Mouse (Mus musculus) forebrain, embryonic 15.5 days (tissue): ENCODE measurements around the gene Actl11. TPM values are rescaled to one million over a fixed set of nuclear protein-coding genes. Genes with fewer than 3 reads are reported as not detected.

Experiments
- ATAC-seq: fragments of 200-750 bp; cut with Nextera tagmentation; replicated peaks from 2 replicates; pipeline ENCODE4 v1.8.0; 2017; ENCODE audit warnings: mild to moderate bottlenecking, moderate TSS enrichment, moderate library complexity
- H3K27ac ChIP-seq: fragments of 300-500 bp; sonication (generic); replicated peaks from 2 replicates; pipeline ENCODE4 v1.5.1; 2015; ENCODE audit warnings: mild to moderate bottlenecking, inconsistent platforms
- H3K27me3 ChIP-seq: fragments of 300-500 bp; sonication (generic); 2 replicates; pipeline ENCODE4 v1.6.1; 2015; ENCODE audit warnings: inconsistent platforms
- H3K36me3 ChIP-seq: fragments of 300-500 bp; sonication (generic); 2 replicates; pipeline ENCODE4 v1.6.1; 2015; ENCODE audit warnings: mild to moderate bottlenecking, inconsistent platforms
- H3K4me1 ChIP-seq: fragments of 300-500 bp; sonication (generic); 2 replicates; pipeline ENCODE4 v1.6.1; 2015; ENCODE audit warnings: inconsistent platforms
- H3K4me2 ChIP-seq: fragments of 300-500 bp; sonication (generic); replicated peaks from 2 replicates; pipeline ENCODE4 v1.6.1; 2015; ENCODE audit warnings: mild to moderate bottlenecking, inconsistent platforms
- H3K4me3 ChIP-seq: fragments of 300-500 bp; sonication (generic); 2 replicates; pipeline ENCODE4 v1.5.1; 2015; ENCODE audit warnings: mild to moderate bottlenecking, inconsistent platforms
- H3K9ac ChIP-seq: fragments of 300-500 bp; sonication (generic); replicated peaks from 2 replicates; pipeline ENCODE4 v1.6.1; 2015; ENCODE audit warnings: mild to moderate bottlenecking, inconsistent platforms
- H3K9me3 ChIP-seq: fragments of 300-500 bp; sonication (generic); 2 replicates; pipeline ENCODE4 v1.6.1; 2016; ENCODE audit warnings: inconsistent platforms
- WGBS: fragments of 180-500 bp; shearing (Covaris S2); methylation state at CpG from one replicate; pipeline ENCODE4 v1.1.7; 2015; ENCODE audit warnings: mixed read lengths; 5-methylcytosine and 5-hydroxymethylcytosine counted together
- polyA plus RNA-seq: library from polyadenylated mRNA; unstranded; fragments of >200 nt; fragmentation: Nextera tagmentation; extraction: Ambion mirVana; gene quantifications from 2 replicates; pipeline ENCODE4 v1.2.1, GENCODE M21; 2015

Actl11 gene
- polyA plus RNA-seq, 1 experiment from 2014 or later: not detected

- H3K4me3 ChIP-seq: no peak overlapping the region
- 96% methylated on average over 9 of the region's 9 CpGs for WGBS
- no peak overlapping the region for H3K9ac ChIP-seq
- no peak overlapping the region for H3K4me2 ChIP-seq
- H3K27me3 ChIP-seq: no peaks in the 10 kb centered on the region
- H3K36me3 ChIP-seq: no peaks in the 10 kb centered on the region
- H3K9me3 ChIP-seq: no peaks in the 10 kb centered on the region
- ATAC-seq: no peak
- H3K27ac ChIP-seq: no peak overlapping the region
- peaks cover 20% of the 10 kb centered on the region for H3K4me1 ChIP-seq
Measured at GRCm38 (mm10) chr9:107964681-107965080, 36.4 kb downstream of the Actl11 start.

DNA sequence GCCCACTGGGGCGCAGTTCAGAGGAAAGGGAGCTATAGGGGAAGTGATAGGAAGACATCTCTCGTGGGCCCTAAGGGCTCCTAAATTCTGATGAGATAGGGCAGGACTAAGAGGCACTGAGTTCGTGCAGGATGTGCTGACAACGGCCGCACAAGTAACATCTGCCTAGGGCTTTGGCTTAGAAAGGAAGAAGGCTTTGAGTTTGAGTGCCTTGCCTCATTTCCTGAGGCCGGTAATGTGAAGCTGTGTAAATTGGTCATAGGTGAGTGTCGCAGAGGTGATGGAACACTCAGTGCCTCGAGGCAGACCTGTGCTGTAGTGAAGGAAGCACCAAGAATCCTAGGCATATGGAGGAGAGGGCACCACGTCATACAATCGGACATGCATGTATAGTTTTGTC, 38.4 kb downstream of the Actl11 start:
- no peak overlapping the region for H3K9ac ChIP-seq

DNA sequence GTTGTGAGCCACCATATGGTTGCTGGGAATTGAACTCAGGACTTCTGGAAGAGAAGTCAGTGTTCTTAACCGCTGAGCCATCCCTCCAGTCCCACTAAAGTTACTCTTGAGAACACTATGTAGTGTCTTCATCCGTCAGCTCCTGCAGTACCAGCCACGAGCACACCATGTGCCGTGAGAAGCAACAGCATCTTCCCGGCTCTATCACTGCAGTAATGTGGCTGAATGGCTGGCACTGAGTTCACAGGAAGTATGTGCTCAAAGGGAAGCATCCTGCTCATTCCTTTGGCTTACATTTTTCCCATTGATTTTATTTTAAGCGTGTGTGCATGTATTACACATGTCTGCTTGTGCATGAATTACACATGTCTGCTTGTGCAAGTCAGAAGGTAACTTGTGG, 39.2 kb downstream of the Actl11 start:
- H3K9ac ChIP-seq: no peak overlapping the region
- no peaks in the 10 kb centered on the region for H3K27me3 ChIP-seq
- no peak overlapping the region for H3K4me3 ChIP-seq
- ATAC-seq: no peak
- H3K27ac ChIP-seq: no peak overlapping the region
- no peaks in the 10 kb centered on the region for H3K4me1 ChIP-seq
- H3K9me3 ChIP-seq: no peaks in the 10 kb centered on the region
- H3K4me2 ChIP-seq: no peak overlapping the region
- H3K36me3 ChIP-seq: no peaks in the 10 kb centered on the region
- WGBS: 88% methylated on average over 6 of the region's 6 CpGs

More for the DNA sequence above, 38.4 kb downstream of the Actl11 start:
- Histone ChIP-seq H3K36me3 (no peaks in the 10 kb centered on the region), H3K27ac (no peak overlapping the region), H3K9me3 (no peaks in the 10 kb centered on the region), H3K27me3 (no peaks in the 10 kb centered on the region), H3K4me2 (no peak overlapping the region), H3K4me3 (no peak overlapping the region), H3K4me1 (peaks cover 7% of the 10 kb centered on the region)
- 91% methylated on average over 10 of the region's 10 CpGs for WGBS
- ATAC-seq: no peak

GRCm38 (mm10) chr9:107968531-107968930, 40.3 kb downstream of the Actl11 start:
- Histone ChIP-seq H3K36me3 (no peaks in the 10 kb centered on the region), H3K27me3 (no peaks in the 10 kb centered on the region), H3K9me3 (no peaks in the 10 kb centered on the region), H3K9ac (no peak overlapping the region), H3K4me3 (no peak overlapping the region), H3K4me1 (no peaks in the 10 kb centered on the region), H3K27ac (no peak overlapping the region), H3K4me2 (no peak overlapping the region)
- 89% methylated on average over 7 of the region's 7 CpGs for WGBS
- no peak for ATAC-seq

- Histone ChIP-seq H3K4me2 (no peak overlapping the region), H3K27me3 (no peaks in the 10 kb centered on the region), H3K9ac (no peak overlapping the region), H3K27ac (no peak overlapping the region), H3K36me3 (no peaks in the 10 kb centered on the region), H3K4me1 (no peaks in the 10 kb centered on the region), H3K9me3 (no peaks in the 10 kb centered on the region), H3K4me3 (no peak overlapping the region)
- ATAC-seq: no peak
- WGBS: 91% methylated on average over 5 of the region's 5 CpGs
Measured at GRCm38 (mm10) chr9:107970311-107970710, 42.0 kb downstream of the Actl11 start.

DNA sequence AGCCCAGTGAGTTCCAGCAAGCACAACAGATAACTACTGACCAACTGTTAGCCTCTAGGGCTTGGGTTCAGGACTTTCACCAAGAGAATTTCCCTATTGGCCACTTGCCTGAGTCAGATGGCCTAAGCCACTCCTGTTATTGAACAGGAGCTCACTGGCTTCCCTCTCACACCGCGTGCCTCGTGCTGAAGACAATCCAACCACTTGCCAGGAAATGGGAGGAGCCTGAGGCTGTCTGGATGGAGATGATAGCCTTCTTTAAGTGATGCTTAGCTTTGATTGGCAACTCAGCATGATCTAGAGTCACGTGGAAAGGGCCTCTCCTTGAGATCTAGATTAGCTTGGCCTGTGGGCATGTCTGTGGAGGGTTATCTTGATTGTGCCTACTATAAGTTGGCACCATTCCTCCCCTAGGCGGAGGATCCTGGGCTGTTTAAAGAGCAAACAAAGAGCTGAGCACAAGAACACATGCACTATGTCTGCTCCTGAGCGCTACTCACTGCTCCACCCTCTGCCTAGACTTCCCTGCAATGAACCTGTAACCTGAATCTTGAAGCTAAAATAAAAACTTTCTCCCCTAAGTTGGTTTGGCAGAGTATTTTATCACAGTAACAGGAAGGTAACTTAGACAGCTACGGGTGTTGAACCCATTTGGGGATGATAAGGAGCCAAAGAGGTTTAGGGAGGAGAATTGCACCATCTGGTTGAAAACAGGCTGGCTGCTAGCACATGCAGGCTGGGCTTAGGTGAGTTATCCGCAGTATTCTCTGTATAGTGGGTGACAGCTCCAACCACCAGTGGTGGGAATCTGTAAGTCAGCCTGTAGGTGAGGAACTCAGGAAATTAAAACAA, 43.6 kb downstream of the Actl11 start:
- no peaks in the 10 kb centered on the region for H3K4me1 ChIP-seq
- no peak overlapping the region for H3K27ac ChIP-seq
- no peaks in the 10 kb centered on the region for H3K36me3 ChIP-seq
- WGBS: 87% methylated on average over 8 of the region's 8 CpGs
- no peak overlapping the region for H3K4me2 ChIP-seq
- H3K27me3 ChIP-seq: no peaks in the 10 kb centered on the region
- no peak overlapping the region for H3K9ac ChIP-seq
- no peaks in the 10 kb centered on the region for H3K9me3 ChIP-seq
- no peak overlapping the region for H3K4me3 ChIP-seq
- ATAC-seq: no peak

DNA sequence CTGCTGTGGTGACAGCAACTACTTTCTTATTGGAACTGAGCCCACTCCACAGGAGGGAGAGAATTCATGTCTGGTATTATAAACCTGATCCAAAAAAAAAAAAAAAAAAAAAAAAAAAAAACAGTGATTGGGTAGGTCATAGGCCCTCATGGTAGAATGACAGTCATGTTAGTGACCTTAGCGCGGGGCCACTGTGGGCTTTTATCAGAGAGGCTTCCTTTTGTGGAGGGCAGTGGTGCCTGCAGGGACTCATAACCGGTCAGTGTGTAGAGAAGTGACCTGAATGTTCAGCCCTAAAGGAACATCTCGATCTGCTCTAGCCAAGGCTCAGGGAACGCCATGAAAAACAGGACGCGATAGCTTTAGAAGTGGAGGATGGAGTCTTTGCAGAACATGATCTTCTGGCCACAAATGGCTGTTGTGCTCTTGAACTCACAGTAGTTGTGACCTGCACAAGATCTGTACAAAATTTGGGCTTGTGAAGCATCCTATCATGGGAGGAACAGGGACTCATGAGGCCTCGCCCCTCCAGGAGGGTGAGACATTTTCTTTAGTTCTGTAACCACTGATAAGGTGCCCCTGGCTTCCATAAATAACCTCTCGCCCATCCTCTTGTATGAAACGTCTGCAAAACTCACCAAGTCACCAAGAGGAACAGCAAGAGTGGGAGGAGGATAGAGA, 46.4 kb downstream of the Actl11 start:
- Histone ChIP-seq H3K9me3 (no peaks in the 10 kb centered on the region), H3K27me3 (no peaks in the 10 kb centered on the region), H3K36me3 (no peaks in the 10 kb centered on the region), H3K4me3 (no peak overlapping the region), H3K9ac (no peak overlapping the region), H3K27ac (no peak overlapping the region), H3K4me2 (no peak overlapping the region), H3K4me1 (no peaks in the 10 kb centered on the region)
- 87% methylated on average over 10 of the region's 10 CpGs for WGBS
- no peak for ATAC-seq

DNA sequence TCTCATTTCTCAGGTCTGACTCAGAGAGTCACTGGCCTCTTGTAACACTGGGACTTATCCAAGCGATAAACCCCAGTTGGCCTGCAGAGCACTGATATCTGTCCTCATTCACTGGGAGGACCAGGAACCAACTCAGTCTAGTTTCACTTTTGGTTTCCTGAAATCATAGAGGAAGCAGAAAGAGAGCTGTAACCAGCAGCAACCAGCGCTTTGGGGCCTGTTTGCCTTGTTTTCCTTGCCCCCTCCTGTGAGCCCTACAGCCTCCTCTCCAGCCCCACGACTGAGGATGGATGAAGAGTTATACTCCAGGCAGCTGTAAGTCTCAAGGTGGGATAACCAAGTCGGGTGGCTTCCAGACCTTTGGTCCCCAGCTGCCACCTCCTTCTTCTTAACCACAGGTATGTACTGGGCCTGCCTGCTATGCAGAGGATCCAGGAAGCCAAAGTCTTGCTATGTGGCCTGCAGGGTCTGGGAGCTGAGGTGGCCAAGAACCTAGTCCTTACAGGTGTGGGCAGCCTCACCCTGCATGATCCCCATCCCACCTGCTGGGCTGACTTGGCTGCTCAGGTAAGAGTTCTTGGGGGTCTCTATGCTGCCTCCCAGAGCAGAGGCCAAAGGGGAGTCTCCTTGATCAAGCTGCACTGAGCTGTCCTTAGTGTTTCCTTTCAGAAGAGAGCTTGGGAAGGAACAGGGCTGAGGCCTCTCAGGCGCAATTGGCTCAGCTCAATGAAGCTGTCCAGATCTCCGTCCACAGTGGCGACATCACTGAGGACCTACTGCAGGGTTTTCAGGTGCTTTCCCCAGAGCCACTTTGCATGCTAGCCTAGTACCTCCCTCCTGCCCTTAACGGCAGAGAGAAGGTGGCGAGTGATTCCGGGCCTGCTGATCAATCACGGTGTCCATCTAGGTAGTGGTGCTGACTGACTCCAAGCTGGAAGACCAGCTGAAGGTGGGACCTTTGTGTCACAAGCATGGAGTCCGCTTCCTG, 47.4 kb downstream of the Actl11 start, which contains the start of gene Uba7:
Gene Uba7 (plus strand): TSS at position 107 of the 988 bp plus-strand sequence.
- Histone ChIP-seq H3K27ac (no peak within 1 kb of the TSS), H3K36me3 (no peaks in the 10 kb centered on the region), H3K4me3 (no peak within 1 kb of the TSS), H3K4me1 (no peaks in the 10 kb centered on the region), H3K27me3 (no peaks in the 10 kb centered on the region), H3K9me3 (no peaks in the 10 kb centered on the region), H3K4me2 (no peak within 1 kb of the TSS), H3K9ac (no peak within 1 kb of the TSS)
- WGBS: 74% methylated on average over 12 of the region's 12 CpGs
- no peak for ATAC-seq

DNA sequence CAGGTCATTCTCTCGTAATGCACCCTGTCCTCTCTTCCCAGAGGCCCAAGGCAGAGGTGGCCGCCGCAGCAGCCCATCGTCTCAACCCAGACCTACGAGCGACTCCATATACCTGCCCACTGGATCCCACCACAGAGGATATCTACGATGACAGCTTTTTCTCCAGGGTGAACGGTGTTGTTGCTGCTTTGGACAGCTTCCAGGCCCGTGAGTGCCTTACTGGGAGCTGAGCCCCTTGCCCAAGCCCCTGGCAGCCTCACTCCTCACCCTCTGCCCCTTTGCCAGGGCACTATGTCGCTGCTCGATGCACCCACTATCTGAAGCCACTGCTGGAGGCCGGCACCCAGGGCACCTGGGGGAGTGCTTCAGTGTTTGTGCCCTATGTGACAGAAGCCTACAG, 50.5 kb downstream of the Actl11 start:
- Histone ChIP-seq H3K9me3 (no peaks in the 10 kb centered on the region), H3K4me3 (no peak overlapping the region), H3K36me3 (no peaks in the 10 kb centered on the region), H3K4me1 (peaks cover 18% of the 10 kb centered on the region), H3K27me3 (no peaks in the 10 kb centered on the region), H3K4me2 (no peak overlapping the region), H3K27ac (no peak overlapping the region), H3K9ac (no peak overlapping the region)
- no peak for ATAC-seq
- 88% methylated on average over 12 of the region's 12 CpGs for WGBS
